Mouse (Mus musculus): ENCODE data around the gene Prr13. TPM values are rescaled to one million over a fixed set of nuclear protein-coding genes. Genes with fewer than 3 reads are reported as not detected.

Prr13 gene
- total and polyA plus RNA-seq, 2 experiments, result 7.3 to 93.4 TPM

- Histone ChIP-seq H3K79me2 (ENCODE audit: control insufficient read depth, insufficient read depth, low read length) (no peaks in the 10 kb centered on the region), H3K27ac (replicated peaks; ENCODE audit: insufficient read depth, low read depth, low read length) (no peak overlapping the region), H3K9ac (ENCODE audit: low read depth, low read length) (no peak overlapping the region), H3K27me3 (ENCODE audit: control insufficient read depth, insufficient read depth, low read length) (no peaks in the 10 kb centered on the region), H3K4me1 (ENCODE audit: control insufficient read depth, insufficient read depth, low read length) (no peaks in the 10 kb centered on the region), H3K4me3 (ENCODE audit: insufficient read depth, low read depth, low read length) (no peak overlapping the region), H3K36me3 (ENCODE audit: control insufficient read depth, insufficient read depth, low read length) (peaks cover 37% of the 10 kb centered on the region)
- peak; percentile 61 for DNase-seq (ENCODE audit: extremely low read depth, low read depth, low spot score)
- TF ChIP-seq POLR2A (IDR thresholded peaks at IDR 0.05; ENCODE audit: extremely low read depth, insufficient read depth, low read length), result no peak
- 70% methylated on average over 9 of the region's 9 CpGs for WGBS
These were observed 43.5 kb downstream of the Prr13 start for GRCm38 (mm10) chr15:102502254-102502840.

- TF ChIP-seq CTCF (IDR thresholded peaks at IDR 0.05; ENCODE audit: low read depth, low read length) (no peak), POLR2A (IDR thresholded peaks at IDR 0.05; ENCODE audit: extremely low read depth, insufficient read depth, low read length) (no peak)
- no peak within 1 kb of the TSS for H3K27ac ChIP-seq (replicated peaks; ENCODE audit: insufficient read depth, low read depth, low read length)
- H3K9ac ChIP-seq (ENCODE audit: low read depth, low read length), result no peak within 1 kb of the TSS
- H3K36me3 ChIP-seq (ENCODE audit: control insufficient read depth, insufficient read depth, low read length), result peaks cover 26% of the 10 kb centered on the region
- H3K27me3 ChIP-seq (ENCODE audit: control insufficient read depth, insufficient read depth, low read length), result no peaks in the 10 kb centered on the region
- no peaks in the 10 kb centered on the region for H3K4me1 ChIP-seq (ENCODE audit: control insufficient read depth, insufficient read depth, low read length)
- no peaks in the 10 kb centered on the region for H3K79me2 ChIP-seq (ENCODE audit: control insufficient read depth, insufficient read depth, low read length)
- no peak for DNase-seq (ENCODE audit: extremely low read depth, low read depth, low spot score)
- no peak within 1 kb of the TSS for H3K4me3 ChIP-seq (ENCODE audit: insufficient read depth, low read depth, low read length)
- 85% methylated on average over 1 of the region's 1 CpGs for WGBS
These were observed 44.6 kb downstream of the Prr13 start, which contains the start of gene Gm10337 for GRCm38 (mm10) chr15:102503447-102503846. Gm10337 (plus strand) TSS chr15:102503722.

GRCm38 (mm10) chr15:102503924-102504782 is 45.3 kb downstream of the Prr13 start:
- TF ChIP-seq POLR2A (IDR thresholded peaks at IDR 0.05; ENCODE audit: extremely low read depth, insufficient read depth, low read length) (no peak), CTCF (IDR thresholded peaks at IDR 0.05; ENCODE audit: low read depth, low read length) (no peak)
- DNase-seq (ENCODE audit: extremely low read depth, low read depth, low spot score), result no peak
- Histone ChIP-seq H3K4me3 (ENCODE audit: insufficient read depth, low read depth, low read length) (no peak overlapping the region), H3K79me2 (ENCODE audit: control insufficient read depth, insufficient read depth, low read length) (no peaks in the 10 kb centered on the region), H3K27me3 (ENCODE audit: control insufficient read depth, insufficient read depth, low read length) (no peaks in the 10 kb centered on the region), H3K4me1 (ENCODE audit: control insufficient read depth, insufficient read depth, low read length) (no peaks in the 10 kb centered on the region), H3K27ac (replicated peaks; ENCODE audit: insufficient read depth, low read depth, low read length) (no peak overlapping the region), H3K9ac (ENCODE audit: low read depth, low read length) (no peak overlapping the region), H3K36me3 (ENCODE audit: control insufficient read depth, insufficient read depth, low read length) (peaks cover 22% of the 10 kb centered on the region)
- 87% methylated on average over 9 of the region's 9 CpGs for WGBS

- WGBS, result 76% methylated on average over 12 of the region's 12 CpGs
- peaks cover 13% of the 10 kb centered on the region for H3K36me3 ChIP-seq (ENCODE audit: control insufficient read depth, insufficient read depth, low read length)
- H3K79me2 ChIP-seq (ENCODE audit: control insufficient read depth, insufficient read depth, low read length), result no peaks in the 10 kb centered on the region
- H3K27ac ChIP-seq (replicated peaks; ENCODE audit: insufficient read depth, low read depth, low read length), result no peak overlapping the region
- no peak overlapping the region for H3K4me3 ChIP-seq (ENCODE audit: insufficient read depth, low read depth, low read length)
- no peaks in the 10 kb centered on the region for H3K27me3 ChIP-seq (ENCODE audit: control insufficient read depth, insufficient read depth, low read length)
- peaks cover 2% of the 10 kb centered on the region for H3K4me1 ChIP-seq (ENCODE audit: control insufficient read depth, insufficient read depth, low read length)
- no peak overlapping the region for H3K9ac ChIP-seq (ENCODE audit: low read depth, low read length)
- DNase-seq (ENCODE audit: extremely low read depth, low read depth, low spot score), result no peak
- TF ChIP-seq POLR2A (IDR thresholded peaks at IDR 0.05; ENCODE audit: extremely low read depth, insufficient read depth, low read length) (no peak), CTCF (IDR thresholded peaks at IDR 0.05; ENCODE audit: low read depth, low read length) (no peak)
These were observed 46.4 kb downstream of the Prr13 start for GRCm38 (mm10) chr15:102505073-102505769.

GRCm38 (mm10) chr15:102505770-102506463 is 47.1 kb downstream of the Prr13 start:
- no peak for DNase-seq (ENCODE audit: extremely low read depth, low read depth, low spot score)
- TF ChIP-seq CTCF (IDR thresholded peaks at IDR 0.05; ENCODE audit: low read depth, low read length), result no peak
- TF ChIP-seq POLR2A (IDR thresholded peaks at IDR 0.05; ENCODE audit: extremely low read depth, insufficient read depth, low read length), result no peak
- Histone ChIP-seq H3K79me2 (ENCODE audit: control insufficient read depth, insufficient read depth, low read length) (no peaks in the 10 kb centered on the region), H3K4me1 (ENCODE audit: control insufficient read depth, insufficient read depth, low read length) (peaks cover 4% of the 10 kb centered on the region), H3K27ac (replicated peaks; ENCODE audit: insufficient read depth, low read depth, low read length) (no peak overlapping the region), H3K27me3 (ENCODE audit: control insufficient read depth, insufficient read depth, low read length) (no peaks in the 10 kb centered on the region), H3K9ac (ENCODE audit: low read depth, low read length) (no peak overlapping the region), H3K4me3 (ENCODE audit: insufficient read depth, low read depth, low read length) (no peak overlapping the region), H3K36me3 (ENCODE audit: control insufficient read depth, insufficient read depth, low read length) (peaks cover 9% of the 10 kb centered on the region)
- 79% methylated on average over 9 of the region's 9 CpGs for WGBS
